Mouse (Mus musculus) monocyte, adult 5-6 weeks (primary cell): ENCODE measurements around the gene Lrrc1. TPM values are rescaled to one million over a fixed set of nuclear protein-coding genes. Genes with fewer than 3 reads are reported as not detected.
"Not testable (repeated sequence)": the region's sequence is repeated elsewhere in the genome, so short reads cannot be mapped to it uniquely, and the experiment has no call there.

Source experiments
- ATAC-seq: fragments of 153-309, 156-312 bp; replicated peaks from 2 replicates; pipeline ENCODE4 v1.8.0; 2017; ENCODE audit warnings: mild to moderate bottlenecking; ENCODE audit not compliant: low TSS enrichment, insufficient number of reproducible peaks, severe bottlenecking, poor library complexity, low FRiP score
- total RNA-seq: library from RNA; stranded (forward); fragments of 200-1000, 200-491, 200-594 nt; gene quantifications from 3 replicates; pipeline ENCODE4 v1.2.3, GENCODE M21; 2017

The Lrrc1 gene
- total RNA-seq, result 4.6 to 6.6 TPM (median 4.8 TPM) in 3 replicates

DNA sequence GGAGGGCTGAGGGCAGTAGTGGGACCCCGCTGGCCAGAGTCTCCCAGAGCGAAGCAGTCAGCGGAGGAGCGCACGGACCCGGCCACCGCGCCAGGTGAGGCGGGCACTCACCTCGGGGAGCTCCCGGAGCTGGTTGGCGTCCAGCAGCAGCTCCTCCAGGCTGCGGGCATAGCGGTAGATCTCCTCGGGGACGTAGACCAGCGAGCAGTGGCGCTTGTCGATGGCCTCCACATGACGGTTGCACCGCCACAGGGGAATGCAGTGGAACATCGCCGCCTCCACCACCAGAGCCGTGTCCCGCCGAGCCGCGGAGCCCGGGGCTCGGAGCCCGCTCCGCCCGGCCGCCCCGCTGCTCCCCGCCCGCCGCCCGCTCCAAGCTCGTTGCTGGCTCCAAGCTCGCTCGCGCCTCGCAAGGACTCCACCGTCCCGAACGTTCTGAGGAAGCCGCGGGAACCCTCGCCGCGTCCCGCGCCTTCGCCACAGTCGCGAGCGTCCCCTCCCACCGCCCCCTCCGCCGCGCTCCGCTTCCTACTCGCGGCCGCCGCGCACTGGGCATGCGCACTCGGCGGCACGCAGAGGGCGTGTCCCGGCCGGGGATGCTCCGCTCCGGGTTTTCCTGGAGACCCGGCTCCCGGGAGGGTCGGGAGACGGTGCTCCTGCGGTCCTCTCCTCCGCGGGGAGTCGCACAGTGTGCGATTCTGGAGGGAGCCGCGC is at the start of gene Lrrc1:
Gene Lrrc1, minus strand, starts transcription at position 517 of the 714 bp plus-strand sequence.
- no peak; the same call in 1 of the 2 replicates for ATAC-seq

DNA sequence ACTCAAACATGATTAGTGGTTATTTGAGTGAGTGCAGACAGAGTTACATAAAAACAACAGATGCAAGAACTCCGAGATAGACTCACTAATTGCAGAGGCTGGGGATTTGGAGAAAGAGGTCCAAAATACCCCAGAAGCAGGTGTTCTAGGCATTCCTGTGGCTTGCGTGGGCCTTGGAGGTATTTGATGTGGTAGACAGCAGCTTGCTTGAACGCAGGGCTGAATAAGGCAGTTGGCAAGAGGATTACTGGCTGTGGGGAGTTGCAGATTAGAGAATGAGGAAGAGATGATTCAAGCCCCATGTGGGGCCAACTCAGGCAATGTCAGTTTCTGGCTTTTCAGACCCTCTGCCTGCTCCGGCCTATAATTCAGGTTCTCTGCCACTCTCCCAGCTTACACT is 47.8 kb upstream of the Lrrc1 start:
- ATAC-seq, result no peak

- no peak for ATAC-seq
Observed at GRCm38 (mm10) chr9:77589496-77589895, 44.8 kb upstream of the Lrrc1 start.

DNA sequence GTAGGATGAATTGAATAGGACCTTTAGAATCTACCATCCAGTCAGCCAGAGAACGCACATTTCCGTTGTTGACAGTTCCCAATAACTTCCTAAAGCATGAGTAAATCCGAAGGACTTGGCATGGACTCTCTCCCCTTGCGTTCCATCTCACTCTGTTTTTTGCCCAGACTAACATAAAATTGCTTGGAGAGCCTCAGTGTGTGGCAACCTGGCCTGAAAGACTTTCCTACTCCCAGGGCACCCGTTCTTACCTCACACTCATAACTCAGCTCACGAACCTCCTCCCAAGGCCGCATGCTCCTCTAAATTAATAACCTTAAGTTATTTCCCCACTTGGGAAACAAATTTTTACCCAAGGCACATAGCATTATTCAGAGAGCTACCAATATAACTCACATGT is 42.9 kb upstream of the Lrrc1 start:
- ATAC-seq, result no peak

DNA sequence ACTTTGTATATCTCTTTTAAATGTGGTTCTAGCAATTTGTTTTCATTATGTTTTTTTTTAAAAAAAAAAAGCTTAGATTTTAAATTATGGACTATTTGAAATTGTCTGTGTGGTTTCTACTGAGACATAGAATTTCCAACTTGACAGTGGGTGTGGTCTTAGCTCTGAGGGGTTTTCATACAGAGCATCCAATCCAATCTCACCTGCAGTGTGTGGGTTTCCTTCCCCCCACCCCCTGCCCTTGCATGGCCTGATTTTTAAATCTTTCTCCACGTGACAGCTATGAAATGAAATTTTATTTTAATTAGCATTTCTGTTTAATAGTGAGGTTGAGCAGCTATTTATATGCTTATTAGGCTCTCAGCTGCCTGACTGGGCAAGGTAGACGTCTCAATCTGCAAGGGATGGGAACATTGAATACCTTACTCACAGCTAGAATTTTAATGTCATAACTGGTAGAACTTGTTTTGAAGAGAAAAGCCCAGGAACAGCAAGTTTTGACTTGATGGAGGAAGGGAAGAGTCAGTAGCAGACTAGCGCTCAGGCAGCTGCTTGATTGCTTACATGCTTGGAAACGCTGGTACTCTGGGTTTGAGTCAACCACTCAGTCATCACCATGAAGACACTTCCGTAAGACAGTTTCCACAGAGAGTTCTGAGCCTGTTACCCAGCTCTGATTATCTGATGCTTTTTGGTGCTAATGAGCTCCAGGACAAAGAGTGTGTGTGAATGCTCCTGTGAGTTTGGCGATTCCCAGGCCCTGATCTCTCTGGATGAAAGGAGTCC is 42.3 kb upstream of the Lrrc1 start:
- ATAC-seq, result no peak

DNA sequence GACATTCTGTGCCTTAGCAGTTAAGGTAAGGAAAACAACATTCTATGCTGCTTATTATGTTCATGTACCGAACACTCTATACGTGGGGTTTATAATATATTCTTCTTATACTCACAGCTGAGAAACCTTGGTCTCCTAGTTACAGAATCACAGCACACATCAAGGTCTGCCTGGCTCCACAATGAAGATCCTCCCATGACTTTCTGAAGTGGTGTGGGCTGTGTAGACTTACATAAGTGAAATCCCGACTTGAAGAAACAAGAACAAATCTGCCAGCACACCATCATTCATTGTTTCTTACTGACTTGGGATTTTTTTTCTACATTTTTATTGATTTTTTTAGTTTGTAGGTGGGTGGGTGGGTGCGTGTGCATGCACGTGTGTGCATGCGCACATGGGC is 40.1 kb upstream of the Lrrc1 start:
- ATAC-seq, result no peak

- no peak for ATAC-seq
Observed at GRCm38 (mm10) chr9:77583302-77583701, 38.6 kb upstream of the Lrrc1 start.

DNA sequence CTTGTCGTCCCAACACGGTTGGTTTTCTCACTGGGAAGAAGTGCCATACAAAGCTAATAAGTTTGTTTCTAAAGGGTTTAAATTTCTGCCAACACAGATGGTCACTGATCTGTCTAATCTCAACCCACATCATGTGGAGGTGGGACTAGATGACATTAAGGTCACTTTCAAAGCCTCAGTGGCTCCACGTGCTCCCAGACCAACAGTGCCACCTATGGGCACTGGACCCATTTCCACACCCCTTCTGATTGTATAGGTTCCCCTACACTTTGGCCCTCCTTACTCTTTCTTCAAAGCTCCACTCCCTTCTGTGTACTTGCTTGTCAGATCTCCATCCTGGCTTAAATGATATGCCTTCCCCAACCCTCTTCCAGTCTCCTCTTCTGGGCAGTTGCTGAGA is 35.2 kb upstream of the Lrrc1 start:
- no peak for ATAC-seq

- ATAC-seq, result no peak
Observed at GRCm38 (mm10) chr9:77577931-77578330, 33.3 kb upstream of the Lrrc1 start.

GRCm38 (mm10) chr9:77577409-77577808 is 32.7 kb upstream of the Lrrc1 start:
- ATAC-seq, result no peak

GRCm38 (mm10) chr9:77576320-77576719 is 31.6 kb upstream of the Lrrc1 start:
- ATAC-seq, result no peak

GRCm38 (mm10) chr9:77574996-77575395 is 30.3 kb upstream of the Lrrc1 start:
- not testable (repeated sequence) for ATAC-seq

DNA sequence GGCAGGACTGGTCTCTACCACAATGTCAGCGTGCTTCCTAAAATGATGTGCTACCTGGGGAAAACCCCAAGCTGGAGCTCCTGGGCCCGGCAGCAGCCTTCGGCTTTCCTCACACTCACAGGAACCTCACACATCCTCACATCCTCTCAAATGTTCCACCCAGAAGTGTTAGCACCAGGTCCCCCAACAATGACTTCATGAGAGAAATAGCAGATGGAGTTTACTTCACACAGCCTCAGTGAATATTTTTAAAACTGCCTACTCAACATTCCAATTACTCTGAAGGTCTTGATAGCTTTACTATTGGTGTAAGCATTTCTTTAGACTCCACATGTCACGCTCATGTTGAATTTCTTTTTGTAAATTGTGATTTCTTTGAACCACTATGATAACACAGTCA is 27.2 kb upstream of the Lrrc1 start:
- ATAC-seq, result no peak

- no peak for ATAC-seq
Observed at GRCm38 (mm10) chr9:77568789-77569506, 24.3 kb upstream of the Lrrc1 start.

DNA sequence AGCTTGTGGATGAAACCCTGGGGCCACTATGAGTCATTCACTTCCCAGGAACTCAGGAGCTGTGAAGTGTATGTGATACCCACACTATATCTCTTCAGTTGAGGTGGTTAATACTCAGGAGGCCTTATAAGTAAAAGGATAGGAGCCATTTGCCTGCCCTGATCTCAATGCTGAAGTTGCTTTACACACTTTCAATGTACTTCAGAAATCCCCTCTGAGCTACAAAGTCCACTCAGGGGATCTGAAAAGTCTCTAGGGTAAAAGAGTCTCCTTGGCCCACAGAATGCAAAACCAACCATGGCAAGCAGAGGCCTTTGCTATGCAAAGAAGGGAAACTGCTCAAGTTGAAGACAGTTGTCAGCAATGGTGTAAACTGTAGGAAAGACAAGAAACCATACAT is 17.2 kb upstream of the Lrrc1 start:
- no peak for ATAC-seq

- no peak for ATAC-seq
Observed at GRCm38 (mm10) chr9:77557963-77558362, 13.3 kb upstream of the Lrrc1 start.

GRCm38 (mm10) chr9:77557181-77557580 is 12.5 kb upstream of the Lrrc1 start:
- ATAC-seq, result no peak

- no peak for ATAC-seq
Observed at GRCm38 (mm10) chr9:77556435-77556834, 11.8 kb upstream of the Lrrc1 start.

DNA sequence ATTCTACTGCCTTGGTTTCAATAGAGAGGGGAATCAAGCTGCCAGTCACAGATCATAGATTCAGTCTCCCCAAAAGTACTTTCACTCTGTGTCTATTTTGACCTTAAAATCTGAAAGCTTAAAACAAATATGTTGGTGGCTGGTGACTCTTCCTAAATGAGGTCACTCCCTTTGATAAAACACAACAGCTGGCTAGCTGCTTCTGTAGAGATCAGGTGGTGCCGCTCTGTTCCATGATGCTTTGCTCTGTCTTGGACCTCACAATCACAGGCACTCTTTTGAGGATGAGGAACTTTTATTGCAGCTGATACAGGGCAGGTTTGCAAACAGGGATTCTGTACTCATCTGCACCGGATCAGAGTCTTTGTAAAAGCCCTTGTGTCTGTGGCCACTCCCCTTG is 8.8 kb upstream of the Lrrc1 start:
- ATAC-seq, result no peak
